Mouse (Mus musculus): ENCODE measurements around the gene Olfr784.
"Not testable (repeated sequence)": the region's sequence is repeated elsewhere in the genome, so short reads cannot be mapped to it uniquely, and the experiment has no call there.

The Olfr784 gene

DNA sequence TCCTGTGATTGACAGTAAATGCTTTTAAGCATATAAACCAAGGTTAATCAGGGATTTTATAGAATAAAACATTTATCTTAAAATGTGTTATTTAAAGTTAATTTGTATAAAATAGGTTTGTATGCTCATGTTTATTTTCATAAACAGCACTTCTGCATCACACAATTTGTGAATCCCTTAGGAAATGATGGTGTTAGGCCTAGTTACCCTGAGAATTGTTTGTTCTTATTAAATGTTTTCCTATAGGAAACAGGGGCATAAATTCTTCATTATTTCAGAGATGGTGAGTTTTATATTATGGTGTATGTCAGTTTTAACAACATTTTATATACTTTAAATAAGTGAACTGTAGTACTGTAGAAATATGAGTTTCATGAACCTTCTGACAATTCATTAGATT lies at the start of gene Olfr784:
TSS of gene Olfr784 (plus strand) at position 301 of the 400 bp plus-strand sequence.
- DNase-seq (ENCODE audit: low read depth, low spot score): no peak

DNA sequence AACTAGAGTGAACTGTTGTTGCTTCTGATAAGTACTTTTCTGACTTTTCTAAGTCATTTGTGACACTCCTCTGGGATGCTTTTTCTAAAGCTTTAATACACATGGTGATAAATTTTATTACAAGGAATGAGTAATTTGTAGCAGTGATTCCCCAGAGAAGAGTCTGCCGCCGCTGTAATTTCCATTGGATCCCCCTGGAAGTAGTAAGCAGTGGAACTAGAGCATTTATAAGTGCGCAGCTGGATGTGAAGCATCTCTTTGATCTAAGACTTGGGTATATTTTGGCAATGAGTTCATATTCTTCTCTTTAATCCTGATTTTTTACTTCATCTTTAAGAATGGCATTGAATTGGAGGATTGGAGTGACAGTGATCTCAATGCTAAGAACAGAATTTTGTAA lies 35.3 kb upstream of the Olfr784 start, which contains the start of gene Olfr782:
TSS of gene Olfr782 (plus strand) at position 301 of the 400 bp plus-strand sequence.
- DNase-seq (ENCODE audit: low read depth, low spot score): no peak

DNA sequence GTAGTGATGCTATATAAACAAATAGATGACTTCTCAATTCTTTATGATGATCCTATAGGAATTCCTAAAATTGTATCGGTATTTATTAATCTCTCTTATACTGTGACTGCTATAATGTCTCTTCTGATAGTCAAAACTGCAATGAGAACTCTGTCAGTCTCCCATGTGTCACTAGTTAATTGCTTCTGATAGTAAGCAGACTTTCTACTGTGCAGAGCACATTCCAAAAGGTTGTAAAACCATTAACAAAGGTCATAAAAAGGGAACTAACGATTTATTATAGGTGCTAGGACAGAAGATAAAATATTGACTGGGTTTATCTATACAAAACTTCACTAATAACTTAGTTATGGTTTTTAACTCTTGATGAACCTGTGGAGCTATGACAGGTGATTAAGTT lies 31.4 kb upstream of the Olfr784 start:
- not testable (repeated sequence) for DNase-seq (ENCODE audit: low read depth, low spot score)

DNA sequence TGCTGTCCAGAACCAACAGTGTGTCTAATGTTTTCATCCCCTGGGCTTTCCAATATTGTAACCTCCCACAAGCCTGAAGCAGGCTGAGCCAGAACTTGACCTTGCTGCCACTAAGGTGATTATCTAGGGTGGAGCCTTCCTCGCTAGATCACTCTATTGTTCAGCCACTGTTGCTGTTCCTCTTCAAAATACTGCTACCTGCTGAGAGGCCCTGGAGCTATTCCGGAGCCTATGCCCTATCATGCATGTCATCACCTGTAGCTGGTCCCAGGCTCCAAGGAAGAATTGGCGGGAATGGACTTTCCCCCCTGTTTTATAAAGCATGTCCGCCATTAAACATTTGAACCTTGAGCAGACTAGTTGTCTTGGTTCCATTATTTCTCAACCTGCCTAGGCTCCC lies 27.4 kb upstream of the Olfr784 start:
- DNase-seq (ENCODE audit: low read depth, low spot score): not testable (repeated sequence)

DNA sequence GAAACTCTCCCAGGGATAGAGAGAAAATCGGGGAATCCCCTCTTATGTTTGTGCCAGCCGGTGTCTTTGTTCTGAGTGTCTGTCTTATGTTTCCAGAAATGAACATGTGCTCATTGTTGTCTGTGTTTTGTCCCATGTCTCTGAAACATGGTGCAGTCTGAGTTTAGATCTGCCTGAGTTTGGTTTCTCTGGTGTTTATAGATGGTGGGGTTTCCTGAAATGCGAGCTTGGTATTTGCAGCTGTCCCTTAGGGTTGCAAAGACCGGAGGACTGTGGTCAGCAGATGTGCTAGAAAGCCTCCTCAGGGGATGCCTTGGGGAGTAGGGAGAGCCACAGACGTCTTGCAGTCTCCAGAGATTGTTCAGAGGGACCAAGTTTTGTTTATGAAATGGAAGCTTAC lies 26.6 kb upstream of the Olfr784 start:
- DNase-seq (ENCODE audit: low read depth, low spot score): no peak

DNA sequence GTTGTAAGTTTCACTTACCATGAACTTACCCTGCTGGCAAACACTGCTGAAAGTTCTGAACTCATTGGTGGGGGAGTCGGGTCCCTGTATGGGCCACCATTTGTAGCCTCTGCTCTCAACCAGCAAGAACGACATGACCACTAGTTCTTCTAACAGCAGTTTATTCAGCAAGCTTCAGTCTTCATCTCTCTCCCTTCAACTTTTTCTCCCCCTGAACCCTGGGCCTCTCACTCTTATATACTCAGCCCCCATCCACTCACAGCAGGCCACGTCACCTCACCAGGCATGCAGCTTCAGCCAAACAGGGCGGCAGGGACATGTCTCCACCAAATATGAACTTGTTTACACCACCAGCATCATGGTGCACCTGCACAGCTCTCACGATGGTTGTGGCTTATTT lies 9.8 kb upstream of the Olfr784 start:
- DNase-seq (ENCODE audit: low read depth, low spot score): not testable (repeated sequence)

DNA sequence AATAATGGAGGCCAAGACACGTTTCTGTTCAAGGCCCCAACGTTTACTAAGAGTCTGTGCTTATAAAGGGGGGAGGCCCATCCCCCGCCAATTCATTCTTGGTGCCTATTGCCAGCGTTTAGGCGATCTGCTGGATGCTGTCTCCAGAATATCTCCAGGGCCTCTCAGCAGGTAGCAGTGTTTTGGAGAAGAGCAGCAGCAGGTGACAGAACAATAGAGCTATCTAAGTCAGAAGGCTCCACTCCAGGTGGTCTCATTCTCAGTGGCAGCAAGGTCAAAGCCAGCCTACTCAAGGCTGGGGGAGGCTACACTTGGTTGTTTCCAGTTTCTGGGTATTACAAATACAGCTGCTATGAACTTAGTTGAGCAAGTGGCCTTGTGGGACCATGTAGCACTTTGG lies 17.0 kb downstream of the Olfr784 start:
- DNase-seq (ENCODE audit: low read depth, low spot score): no peak

DNA sequence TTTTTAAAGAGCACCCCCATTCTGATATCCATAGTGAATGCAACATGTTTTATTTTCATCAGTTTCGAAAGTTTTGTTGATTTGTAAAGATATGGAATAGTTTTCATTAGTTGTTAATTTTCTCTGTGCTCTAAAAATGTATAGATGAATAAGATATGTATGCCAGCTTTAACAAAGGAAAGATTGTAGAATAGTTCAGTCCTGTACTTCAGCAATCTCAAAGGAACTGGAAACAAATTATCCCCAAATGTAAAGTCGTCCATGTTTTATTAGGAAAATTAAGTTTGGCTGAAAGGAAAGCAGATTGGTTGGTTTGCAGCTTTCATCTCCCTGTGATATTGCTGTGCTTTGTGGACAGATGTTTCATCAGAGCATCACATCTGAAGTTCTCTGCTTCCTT lies 21.2 kb downstream of the Olfr784 start, which contains the start of gene Olfr785:
TSS of gene Olfr785 (plus strand) at position 301 of the 400 bp plus-strand sequence.
- no peak for DNase-seq (ENCODE audit: low read depth, low spot score)

DNA sequence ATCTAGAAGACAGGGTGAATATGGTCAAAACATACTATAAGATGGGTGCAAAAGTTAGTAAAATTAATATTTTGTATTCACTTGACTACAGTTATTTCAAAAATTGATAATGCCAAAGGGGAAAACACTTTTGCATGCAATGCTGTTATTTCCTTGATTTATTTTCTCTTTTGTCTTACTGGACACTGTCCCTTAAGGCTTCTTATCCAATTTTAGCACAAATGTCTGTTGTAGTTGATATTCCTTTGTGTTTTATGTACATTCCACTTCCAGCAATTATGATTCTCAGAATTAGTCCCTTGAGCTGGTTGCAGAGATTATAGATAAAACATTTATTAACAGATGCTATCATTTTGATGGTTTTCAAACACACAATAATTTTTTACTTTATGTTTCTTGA lies 43.1 kb downstream of the Olfr784 start, which contains the start of gene Olfr786:
TSS of gene Olfr786 (plus strand) at position 301 of the 400 bp plus-strand sequence.
- DNase-seq (ENCODE audit: low read depth, low spot score): no peak

Measured in retina, adult 2 months (tissue).